Mouse (Mus musculus): ENCODE measurements around the gene Rad50.

DNA sequence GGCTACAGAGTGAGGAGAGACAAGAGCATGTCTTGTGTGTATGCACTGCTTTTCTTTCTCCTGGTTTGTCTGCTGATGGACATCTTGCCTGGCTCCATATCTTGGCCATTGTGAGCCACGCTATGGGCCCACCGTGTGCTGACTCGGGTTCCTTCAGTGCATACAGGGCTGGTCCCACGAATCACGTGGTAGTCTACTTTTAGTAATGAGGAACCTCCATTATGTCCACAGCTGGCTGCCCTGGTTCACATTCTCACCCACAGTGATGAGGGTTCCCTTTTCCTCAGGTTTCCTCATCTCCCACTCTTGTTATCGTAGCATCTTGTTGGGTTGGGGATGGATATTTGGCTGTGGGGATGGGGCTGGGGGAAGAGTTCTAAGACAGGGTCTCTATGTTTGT, 41.5 kb upstream of the Rad50 start:
- no peak for TF ChIP-seq CTCF (IDR thresholded peaks at IDR 0.05; ENCODE audit: extremely low read depth, insufficient read depth, low read length)
- TF ChIP-seq POLR2A (IDR thresholded peaks at IDR 0.05; ENCODE audit: extremely low read depth, insufficient read depth, low read length) = no peak

Data from cortical plate, adult 2 months (tissue).